Mouse (Mus musculus) adrenal gland, postnatal 25 days (tissue): ENCODE data around the gene Ndufaf7. TPM values are rescaled to one million over a fixed set of nuclear protein-coding genes. Genes with fewer than 3 reads are reported as not detected.

Experiments
- DNase-seq: peaks from one replicate; pipeline ENCODE4 v3.0.0; 2021; ENCODE audit warnings: mixed read lengths
- total RNA-seq: library from RNA; stranded (reverse); gene quantifications from 2 replicates; pipeline ENCODE4 v1.2.3, GENCODE M21; 2021

The Ndufaf7 gene
- total RNA-seq, 1 experiment from 2014 or later, result 42.3 TPM

DNA sequence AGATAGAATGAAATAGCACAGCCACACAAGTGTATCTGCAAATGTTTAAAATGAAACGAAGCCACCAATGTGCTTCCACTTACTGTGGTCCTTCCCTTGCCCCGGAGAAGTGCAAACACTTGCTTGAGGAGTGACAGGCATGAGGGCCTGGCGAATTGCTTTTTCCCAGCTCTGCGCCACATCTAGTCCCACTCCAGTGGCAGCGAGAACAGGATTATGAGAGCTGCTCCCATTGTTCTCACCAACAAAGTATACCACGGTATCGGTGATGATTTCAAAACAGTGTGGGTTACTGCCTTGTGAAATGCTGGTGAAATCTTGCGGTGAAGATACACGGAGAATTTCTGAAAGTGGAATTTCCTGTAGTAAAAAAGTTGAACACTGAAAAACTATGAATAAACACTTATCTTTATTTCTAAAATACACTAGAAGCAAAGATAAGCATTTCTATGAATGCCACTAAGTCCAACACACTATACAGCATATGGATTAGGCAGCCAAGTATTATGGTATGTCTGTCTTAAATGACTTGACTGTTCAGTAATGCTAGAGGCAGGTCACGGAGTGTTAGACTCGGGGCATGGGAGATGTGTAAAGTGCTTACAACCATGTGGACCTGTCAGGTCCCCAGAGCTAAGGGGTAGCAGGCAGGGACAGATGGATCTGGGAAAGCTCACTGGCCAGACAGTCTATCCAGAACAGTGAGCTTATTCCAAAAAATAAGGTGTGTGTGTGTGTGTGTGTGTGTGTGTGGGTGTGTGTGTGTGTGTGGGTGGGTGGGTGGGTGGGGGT, 29.4 kb downstream of the Ndufaf7 start:
- DNase-seq, result no peak

DNA sequence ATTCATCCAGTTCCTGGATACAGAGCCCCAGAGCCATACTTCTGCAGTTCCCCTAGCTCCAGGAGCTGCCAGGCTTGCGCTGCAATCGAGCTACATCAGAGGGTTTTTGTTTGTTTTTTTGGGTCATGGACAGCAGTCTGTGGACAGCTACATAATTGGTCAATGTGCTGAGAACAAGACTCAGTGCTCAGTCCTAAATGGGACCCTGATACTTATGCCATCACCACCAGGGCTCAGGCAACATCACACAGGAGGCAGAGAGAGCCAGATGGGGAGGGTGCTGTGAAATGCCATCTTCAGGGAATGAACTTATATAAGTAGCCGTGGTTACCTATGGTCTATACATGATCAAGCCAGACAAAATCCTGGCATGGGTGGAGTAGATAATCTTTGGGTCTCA, 31.6 kb downstream of the Ndufaf7 start:
- no peak for DNase-seq

DNA sequence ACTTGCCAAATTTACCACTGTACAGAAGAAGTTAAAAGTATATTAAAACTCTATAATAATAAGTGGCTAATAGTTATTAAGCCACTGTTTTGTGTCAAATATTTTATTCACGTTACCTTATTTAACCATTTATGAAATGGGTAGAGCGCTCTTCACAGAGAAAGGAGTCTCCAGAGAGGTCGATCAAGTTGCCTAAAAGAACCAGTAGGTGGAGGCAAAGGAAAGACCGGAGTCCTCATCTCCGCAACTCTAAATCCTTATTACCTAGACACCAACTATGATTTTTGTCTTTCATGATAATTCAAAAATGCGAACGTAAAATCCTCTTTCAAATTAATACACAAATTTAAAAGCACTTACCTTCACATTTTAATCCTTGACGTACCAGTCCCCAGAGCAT, 46.2 kb downstream of the Ndufaf7 start:
- DNase-seq, result no peak

DNA sequence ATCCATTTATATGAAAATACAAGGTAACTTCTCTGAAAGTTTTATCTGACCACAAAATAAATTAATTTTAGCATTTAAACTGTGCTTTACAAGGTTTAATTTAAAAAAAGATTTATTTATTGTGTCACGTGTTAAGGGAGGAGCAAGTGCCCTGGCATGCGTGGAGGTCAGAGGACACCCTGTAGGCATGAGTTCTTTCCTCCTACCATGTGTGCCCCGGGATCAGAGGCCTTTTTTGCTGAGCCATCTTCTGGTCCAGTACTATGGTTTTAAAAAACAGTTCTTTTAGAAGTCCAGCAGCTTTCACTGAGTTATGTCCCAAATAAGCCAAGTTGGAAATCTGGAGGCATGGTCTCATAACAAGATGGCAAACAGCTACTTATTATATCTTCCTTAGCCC, 46.8 kb downstream of the Ndufaf7 start:
- DNase-seq, result no peak

DNA sequence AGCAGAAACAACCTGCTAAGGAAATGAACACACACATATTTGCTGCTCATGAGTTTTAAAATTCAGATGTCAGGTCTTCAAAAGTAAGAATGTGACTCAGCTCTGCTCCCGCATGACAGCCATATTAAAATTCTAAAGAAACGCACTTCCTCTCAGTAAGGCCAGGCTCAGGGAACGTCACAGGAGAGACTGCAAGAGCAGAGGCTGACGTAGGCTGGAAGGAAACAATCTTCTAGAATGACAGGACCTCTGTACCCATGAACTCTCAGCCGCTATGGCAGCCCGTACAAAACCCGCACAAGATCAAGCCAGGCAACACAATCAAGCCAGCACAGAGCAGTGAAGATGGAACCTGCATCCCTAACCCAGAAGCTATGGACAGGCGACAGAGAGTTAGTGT, 52.1 kb downstream of the Ndufaf7 start:
- no peak for DNase-seq

DNA sequence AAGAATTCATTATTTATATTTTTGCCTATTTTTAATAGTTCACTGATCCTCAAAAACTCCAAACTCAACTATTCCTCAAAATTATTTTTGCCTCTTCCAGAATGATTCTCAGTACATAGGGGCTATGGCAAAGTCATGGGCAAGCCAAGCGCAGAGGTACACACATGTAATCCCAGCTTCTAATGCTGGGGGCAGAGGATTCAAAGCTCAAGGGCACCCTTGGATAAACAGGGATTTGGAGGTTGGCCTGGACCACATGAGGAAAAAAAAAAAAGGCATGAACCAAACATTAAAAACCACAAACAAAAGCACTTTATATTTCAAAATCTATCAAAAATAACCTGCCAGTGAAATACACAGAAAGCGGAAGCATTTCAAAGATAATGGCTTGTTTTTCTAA, 54.6 kb downstream of the Ndufaf7 start:
- DNase-seq, result no peak

DNA sequence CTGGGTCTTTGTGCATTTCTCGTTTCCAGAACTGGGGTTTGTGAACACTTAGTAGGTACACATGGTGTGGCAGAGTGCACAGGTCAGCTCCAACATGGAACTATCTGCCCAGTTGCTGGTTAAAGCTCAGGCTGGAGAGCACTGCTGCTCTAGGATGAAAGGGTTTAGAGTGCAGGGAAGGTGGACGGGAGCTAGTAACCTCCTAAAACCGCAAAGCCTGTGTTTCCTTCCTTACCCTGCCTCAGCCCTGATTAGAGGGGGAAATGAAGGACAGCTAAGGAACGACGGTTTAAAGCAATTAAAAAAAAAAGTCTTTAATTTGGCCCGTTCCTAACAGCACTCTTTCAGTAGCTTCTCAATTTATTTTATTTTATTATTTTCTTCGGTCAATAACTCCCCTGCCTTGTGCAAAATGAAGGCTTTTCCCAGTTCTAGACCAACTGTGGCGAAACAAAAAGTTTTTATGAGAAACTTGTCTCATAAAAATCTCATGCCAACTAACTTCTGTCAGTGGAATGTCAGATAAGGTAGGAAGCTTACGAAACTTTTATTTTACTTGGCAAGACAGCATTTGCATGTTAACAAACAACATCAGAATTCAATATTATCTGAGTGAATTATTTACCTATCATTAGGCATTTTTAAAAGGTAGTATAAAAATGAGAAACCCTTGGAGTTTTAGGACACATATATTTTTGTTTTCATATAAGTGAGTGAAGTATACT, 55.5 kb downstream of the Ndufaf7 start:
- no peak for DNase-seq

DNA sequence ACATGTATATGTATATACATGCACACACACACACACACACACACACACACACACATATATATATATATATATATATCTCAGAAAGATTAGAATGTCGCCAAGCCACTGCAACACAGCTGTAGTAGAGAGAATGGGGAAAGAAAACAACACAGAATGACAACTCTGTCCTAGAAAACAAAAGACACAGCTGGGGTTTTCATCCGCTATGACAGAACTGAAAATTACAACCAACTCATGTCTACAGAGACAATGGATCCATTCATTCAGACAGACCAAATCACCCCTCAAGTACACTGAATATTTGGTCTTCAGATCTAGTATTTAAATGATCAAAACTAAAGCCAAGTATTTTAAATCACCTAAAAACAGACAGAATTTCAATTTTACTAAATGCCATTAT, 56.7 kb downstream of the Ndufaf7 start:
- DNase-seq, result no peak

DNA sequence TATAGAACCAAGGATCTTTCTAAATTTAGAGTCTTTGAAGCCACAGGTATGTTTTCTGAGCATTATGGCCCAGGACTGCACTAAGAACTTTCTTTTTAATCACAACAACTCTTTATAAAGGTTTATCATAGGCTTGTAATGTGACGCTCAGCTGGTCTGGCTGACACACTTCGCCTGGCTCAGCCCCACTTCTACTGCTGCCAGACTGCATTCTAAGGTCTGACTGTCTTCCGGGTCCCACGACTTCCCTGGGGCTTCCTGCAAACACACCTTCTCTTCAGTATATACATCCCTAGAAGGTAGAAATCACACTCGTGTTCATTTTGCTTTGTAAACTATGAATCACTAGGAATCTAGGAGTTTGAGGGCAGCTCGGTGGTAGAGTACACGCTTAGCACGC, 57.4 kb downstream of the Ndufaf7 start:
- peak; percentile 6 for DNase-seq

DNA sequence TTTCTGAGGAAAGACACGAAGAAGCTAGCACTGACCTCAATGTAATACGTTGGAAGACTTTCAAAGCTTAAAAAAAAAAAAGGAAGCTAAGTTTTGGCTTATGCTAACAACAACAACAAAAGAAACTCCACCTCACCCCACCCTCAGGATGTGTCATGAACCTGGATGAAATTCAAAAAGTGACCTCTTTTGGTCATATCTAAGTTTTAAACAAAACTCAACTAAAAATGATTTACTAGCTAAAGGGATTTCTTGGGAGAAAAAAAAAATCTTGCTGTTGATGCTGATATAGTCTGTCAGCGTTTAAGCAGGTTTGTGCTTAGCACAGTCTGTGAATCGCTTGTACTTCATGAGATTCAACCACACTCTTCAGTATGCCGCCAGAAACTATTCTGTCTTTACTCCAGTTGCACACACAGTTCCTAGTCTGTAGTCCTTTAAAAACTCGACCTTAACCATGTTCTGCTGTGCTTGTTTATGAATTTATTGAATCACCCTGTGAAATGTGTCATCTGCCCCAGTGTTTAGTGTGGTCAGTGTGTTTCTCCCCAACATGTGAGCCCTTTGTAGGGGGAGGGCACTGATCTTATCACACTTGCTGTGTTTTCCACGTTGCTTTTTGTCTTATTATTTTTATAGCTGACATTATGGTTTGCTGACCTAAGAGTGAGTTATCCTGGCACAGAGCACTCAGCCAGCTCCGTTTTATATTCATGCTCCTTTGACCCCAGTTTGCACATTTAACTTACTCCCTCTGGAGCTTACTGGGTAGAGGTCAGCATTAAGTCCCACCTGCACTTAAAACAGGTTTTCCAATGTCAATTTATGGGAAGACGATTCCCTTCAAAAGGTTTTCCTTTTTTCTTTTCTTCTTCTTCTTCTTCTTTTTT, 58.2 kb downstream of the Ndufaf7 start:
- no peak for DNase-seq

Other genes starting within 250 kb of the Ndufaf7 start
- gene Strn, start 199.9 kb upstream of the Ndufaf7 start, total RNA-seq, result 30.1 and 31.3 TPM in 2 replicates
- gene Heatr5b, start 101.8 kb upstream of the Ndufaf7 start, total RNA-seq, result 31.8 and 38.5 TPM in 2 replicates
- gene Gpatch11, start 101.6 kb upstream of the Ndufaf7 start, total RNA-seq, result 27.8 and 33.9 TPM in 2 replicates
- 20.6 and 32.9 TPM in 2 replicates for gene Eif2ak2, start 54.6 kb upstream of the Ndufaf7 start, total RNA-seq
- 0.43 TPM in 1 of 2 replicates, not detected in the other for gene Sult6b1, start 30.1 kb upstream of the Ndufaf7 start, total RNA-seq
- 28.9 and 43.5 TPM in 2 replicates for gene Cebpzos, start 20.6 kb upstream of the Ndufaf7 start, total RNA-seq
- 48.2 and 50.5 TPM in 2 replicates for gene Cebpz, start 70 bp upstream of the Ndufaf7 start, total RNA-seq
- gene Prkd3, start 83.7 kb downstream of the Ndufaf7 start, total RNA-seq, result 32.9 and 40.0 TPM in 2 replicates
- 4.5 and 7.0 TPM in 2 replicates for gene Qpct, start 114.8 kb downstream of the Ndufaf7 start, total RNA-seq